Mouse (Mus musculus): ENCODE results near the gene Ypel5. TPM values are rescaled to one million over a fixed set of nuclear protein-coding genes. Genes with fewer than 3 reads are reported as not detected.

Ypel5 gene
- total RNA-seq (2014; rRNA removed) (60.3 and 71.8 TPM in 2 replicates), polyA plus RNA-seq (2015; fragmentation: Nextera tagmentation; extraction: Ambion mirVana) (115 and 120 TPM in 2 replicates)

- peak within 1 kb of the TSS; percentile 99 for H3K9ac ChIP-seq (replicated peaks; ENCODE audit: low read length, poor library complexity, severe bottlenecking)
- peak; percentile 99 for DNase-seq (ENCODE audit: low spot score)
- H3K4me2 ChIP-seq (ENCODE audit: low read depth, low read length, poor library complexity, severe bottlenecking): peak within 1 kb of the TSS; percentile 55
- no peaks in the 10 kb centered on the region for H3K27me3 ChIP-seq (ENCODE audit: insufficient read depth, low read length)
- H3K4me1 ChIP-seq (ENCODE audit: insufficient read depth, low read length): peaks cover 5% of the 10 kb centered on the region; the same call in 1 of the 2 replicates
- peak within 1 kb of the TSS; percentile 100 for H3K27ac ChIP-seq (ENCODE audit: low read depth, low read length)
- ATAC-seq (ENCODE audit: low FRiP score): peak; percentile 98
- WGBS: under 1% methylated on average over 64 of the region's 93 CpGs
- TF ChIP-seq CTCF (IDR thresholded peaks at IDR 0.05): peak; percentile 80
- no peaks in the 10 kb centered on the region for H3K9me3 ChIP-seq (ENCODE audit: low read length)
- H3K4me3 ChIP-seq (ENCODE audit: low read depth, low read length): peak within 1 kb of the TSS; percentile 90
- no peaks in the 10 kb centered on the region for H3K36me3 ChIP-seq (ENCODE audit: insufficient read depth, low read length)
Measured at GRCm38 (mm10) chr17:72836158-72837115, at the start of gene Ypel5. Ypel5 (plus strand) TSS chr17:72836453.

- Histone ChIP-seq H3K9ac (replicated peaks; ENCODE audit: low read length, poor library complexity, severe bottlenecking) (no peak overlapping the region), H3K27me3 (ENCODE audit: insufficient read depth, low read length) (no peaks in the 10 kb centered on the region), H3K27ac (ENCODE audit: low read depth, low read length) (no peak overlapping the region), H3K4me3 (ENCODE audit: low read depth, low read length) (no peak overlapping the region), H3K36me3 (ENCODE audit: insufficient read depth, low read length) (no peaks in the 10 kb centered on the region), H3K4me2 (ENCODE audit: low read depth, low read length, poor library complexity, severe bottlenecking) (no peak overlapping the region), H3K4me1 (ENCODE audit: insufficient read depth, low read length) (no peaks in the 10 kb centered on the region), H3K9me3 (ENCODE audit: low read length) (no peaks in the 10 kb centered on the region)
- no peak for TF ChIP-seq CTCF (IDR thresholded peaks at IDR 0.05)
- 73% methylated on average over 6 of the region's 6 CpGs for WGBS
- ATAC-seq (ENCODE audit: low FRiP score) (no peak), DNase-seq (ENCODE audit: low spot score) (no peak)
Measured at GRCm38 (mm10) chr17:72787886-72788436, 48.3 kb upstream of the Ypel5 start.

GRCm38 (mm10) chr17:72793278-72793677 lies 43.0 kb upstream of the Ypel5 start:
- Histone ChIP-seq H3K9ac (replicated peaks; ENCODE audit: low read length, poor library complexity, severe bottlenecking) (no peak overlapping the region), H3K4me1 (ENCODE audit: insufficient read depth, low read length) (no peaks in the 10 kb centered on the region), H3K4me3 (ENCODE audit: low read depth, low read length) (no peak overlapping the region), H3K4me2 (ENCODE audit: low read depth, low read length, poor library complexity, severe bottlenecking) (no peak overlapping the region), H3K36me3 (ENCODE audit: insufficient read depth, low read length) (no peaks in the 10 kb centered on the region), H3K27ac (ENCODE audit: low read depth, low read length) (no peak overlapping the region), H3K27me3 (ENCODE audit: insufficient read depth, low read length) (no peaks in the 10 kb centered on the region), H3K9me3 (ENCODE audit: low read length) (no peaks in the 10 kb centered on the region)
- no peak for TF ChIP-seq CTCF (IDR thresholded peaks at IDR 0.05)
- DNase-seq (ENCODE audit: low spot score) (no peak), ATAC-seq (ENCODE audit: low FRiP score) (no peak)
- 92% methylated on average over 4 of the region's 4 CpGs for WGBS

- DNase-seq (ENCODE audit: low spot score) (no peak), ATAC-seq (ENCODE audit: low FRiP score) (no peak)
- Histone ChIP-seq H3K27me3 (ENCODE audit: insufficient read depth, low read length) (no peaks in the 10 kb centered on the region), H3K4me3 (ENCODE audit: low read depth, low read length) (no peak overlapping the region), H3K27ac (ENCODE audit: low read depth, low read length) (no peak overlapping the region), H3K36me3 (ENCODE audit: insufficient read depth, low read length) (no peaks in the 10 kb centered on the region), H3K9ac (replicated peaks; ENCODE audit: low read length, poor library complexity, severe bottlenecking) (no peak overlapping the region), H3K4me2 (ENCODE audit: low read depth, low read length, poor library complexity, severe bottlenecking) (no peak overlapping the region), H3K4me1 (ENCODE audit: insufficient read depth, low read length) (no peaks in the 10 kb centered on the region), H3K9me3 (ENCODE audit: low read length) (no peaks in the 10 kb centered on the region)
- WGBS: 80% methylated on average over 6 of the region's 6 CpGs
- TF ChIP-seq CTCF (IDR thresholded peaks at IDR 0.05): no peak
Measured at GRCm38 (mm10) chr17:72794660-72795059, 41.6 kb upstream of the Ypel5 start.

- Histone ChIP-seq H3K27me3 (ENCODE audit: insufficient read depth, low read length) (no peaks in the 10 kb centered on the region), H3K4me3 (ENCODE audit: low read depth, low read length) (no peak overlapping the region), H3K27ac (ENCODE audit: low read depth, low read length) (no peak overlapping the region), H3K9me3 (ENCODE audit: low read length) (no peaks in the 10 kb centered on the region), H3K9ac (replicated peaks; ENCODE audit: low read length, poor library complexity, severe bottlenecking) (no peak overlapping the region), H3K36me3 (ENCODE audit: insufficient read depth, low read length) (no peaks in the 10 kb centered on the region), H3K4me2 (ENCODE audit: low read depth, low read length, poor library complexity, severe bottlenecking) (no peak overlapping the region), H3K4me1 (ENCODE audit: insufficient read depth, low read length) (no peaks in the 10 kb centered on the region)
- 86% methylated on average over 9 of the region's 9 CpGs for WGBS
- DNase-seq (ENCODE audit: low spot score): no peak
- ATAC-seq (ENCODE audit: low FRiP score): no peak
- no peak for TF ChIP-seq CTCF (IDR thresholded peaks at IDR 0.05)
Measured at GRCm38 (mm10) chr17:72795392-72796047, 40.7 kb upstream of the Ypel5 start.

Measured in midbrain, postnatal 0 days (tissue).